Mouse (Mus musculus) liver, adult (tissue): ENCODE measurements around the gene Ddr1.

ENCODE experiments used
- GATA4 ChIP-seq: IDR thresholded peaks from 2 replicates; pipeline ENCODE4 v1.6.1; 2014; ENCODE audit warnings: mild to moderate bottlenecking, low read length; ENCODE audit not compliant: insufficient replicate concordance

Ddr1 gene

GRCm38 (mm10) chr17:35704621-35705464 lies at the start of gene Ddr1:
TSS of gene Ddr1 (minus strand) at chr17:35704621.
- no peak for TF ChIP-seq GATA4

GRCm38 (mm10) chr17:35753668-35754067 lies 49.2 kb upstream of the Ddr1 start:
- no peak for TF ChIP-seq GATA4

- TF ChIP-seq GATA4 = no peak
These were observed 47.9 kb upstream of the Ddr1 start for GRCm38 (mm10) chr17:35752221-35752811.

GRCm38 (mm10) chr17:35749685-35750084 lies 45.3 kb upstream of the Ddr1 start:
- no peak for TF ChIP-seq GATA4

- no peak for TF ChIP-seq GATA4
These were observed 39.9 kb upstream of the Ddr1 start for GRCm38 (mm10) chr17:35744361-35744760.

GRCm38 (mm10) chr17:35742948-35743347 lies 38.5 kb upstream of the Ddr1 start:
- TF ChIP-seq GATA4 = no peak

GRCm38 (mm10) chr17:35741589-35742226 lies 37.3 kb upstream of the Ddr1 start:
- TF ChIP-seq GATA4 = no peak

- TF ChIP-seq GATA4 = no peak
These were observed 36.0 kb upstream of the Ddr1 start for GRCm38 (mm10) chr17:35740276-35740880.

- no peak for TF ChIP-seq GATA4
These were observed 35.3 kb upstream of the Ddr1 start for GRCm38 (mm10) chr17:35739675-35740074.

- TF ChIP-seq GATA4 = no peak
These were observed 33.3 kb upstream of the Ddr1 start for GRCm38 (mm10) chr17:35737743-35738142.

- TF ChIP-seq GATA4 = no peak
These were observed 32.0 kb upstream of the Ddr1 start for GRCm38 (mm10) chr17:35736280-35736960.

- TF ChIP-seq GATA4 = no peak
These were observed 30.1 kb upstream of the Ddr1 start for GRCm38 (mm10) chr17:35734478-35734877.

GRCm38 (mm10) chr17:35733398-35733797 lies 29.0 kb upstream of the Ddr1 start:
- no peak for TF ChIP-seq GATA4

- no peak for TF ChIP-seq GATA4
These were observed 27.2 kb upstream of the Ddr1 start for GRCm38 (mm10) chr17:35731431-35732145.
